Mouse (Mus musculus) kidney, adult 2 months (tissue): ENCODE measurements around the gene Iqsec1. TPM values are rescaled to one million over a fixed set of nuclear protein-coding genes. Genes with fewer than 3 reads are reported as not detected.

Experiments
- DNase-seq: peaks from one replicate; pipeline ENCODE4 v3.0.0; 2021
- H3K27ac ChIP-seq: fragments of 200-500 bp; 2 replicates; pipeline ENCODE4 v1.5.1; 2012; ENCODE audit warnings: low read depth, low read length, control low read depth, inconsistent platforms; ENCODE audit not compliant: insufficient read depth
- H3K27me3 ChIP-seq: fragments of 200-500 bp; replicated peaks from 2 replicates; pipeline ENCODE4 v1.6.1; 2012; ENCODE audit warnings: mild to moderate bottlenecking, moderate library complexity, low read length, inconsistent platforms; ENCODE audit not compliant: control insufficient read depth, insufficient read depth
- H3K36me3 ChIP-seq: fragments of 200-500 bp; 2 replicates; pipeline ENCODE4 v1.6.1; 2012; ENCODE audit warnings: mild to moderate bottlenecking, moderate library complexity, low read length, inconsistent platforms; ENCODE audit not compliant: control insufficient read depth, insufficient read depth
- H3K4me1 ChIP-seq: fragments of 200-500 bp; 2 replicates; pipeline ENCODE4 v1.6.1; 2011; ENCODE audit warnings: low read length; ENCODE audit not compliant: control insufficient read depth, insufficient read depth
- H3K4me3 ChIP-seq: fragments of 200-500 bp; 2 replicates; pipeline ENCODE4 v1.5.1; 2011; ENCODE audit warnings: mild to moderate bottlenecking, low read depth, low read length, control low read depth; ENCODE audit not compliant: insufficient read depth
- CTCF ChIP-seq: fragments of 200-500 bp; conservative IDR thresholded peaks from 2 replicates; pipeline ENCODE4 v1.5.1; 2011; ENCODE audit warnings: low read depth, mild to moderate bottlenecking, control low read depth, low read length, moderate library complexity, mixed read lengths; ENCODE audit not compliant: insufficient read depth, insufficient read length
- POLR2A ChIP-seq: fragments of 200-500 bp; IDR thresholded peaks from one replicate; pipeline ENCODE4 v1.6.1; 2011; ENCODE audit warnings: low read depth, low read length, control low read depth
- WGBS: fragments of 180-500 bp; shearing (Covaris S2); methylation state at CpG from one replicate; pipeline ENCODE4 v1.1.7; 2018; 5-methylcytosine and 5-hydroxymethylcytosine counted together
- polyA plus RNA-seq: library from polyadenylated mRNA; depleted of rRNA; stranded (reverse); fragments of >200 nt; gene quantifications from 2 replicates; pipeline ENCODE4 v1.2.3, GENCODE M21; 2012

Iqsec1 gene
- polyA plus RNA-seq, 1 experiment = 149 TPM

DNA sequence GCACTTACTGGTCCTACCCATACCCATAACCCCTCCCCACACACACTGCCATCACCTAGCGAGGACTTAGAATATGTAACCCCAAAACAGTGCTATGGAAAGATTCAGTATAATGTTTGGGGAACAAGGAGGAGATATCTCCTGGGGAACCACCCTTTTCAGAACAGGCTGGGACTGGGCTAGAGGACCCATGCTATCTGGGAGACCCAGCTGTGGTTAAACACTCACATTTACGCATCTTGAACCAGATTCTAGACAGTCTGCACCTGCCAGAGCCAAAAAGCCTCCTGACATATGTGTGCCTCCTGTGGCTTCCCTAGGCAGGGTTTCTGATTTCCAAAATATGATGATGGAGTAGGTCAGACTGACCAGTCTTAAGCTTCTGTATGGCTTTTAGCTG is 287.7 kb downstream of the Iqsec1 start:
- Histone ChIP-seq H3K4me1 (peaks cover 41% of the 10 kb centered on the region), H3K4me3 (no peak overlapping the region), H3K27me3 (no peaks in the 10 kb centered on the region), H3K27ac (no peak overlapping the region), H3K36me3 (no peaks in the 10 kb centered on the region)
- no peak for DNase-seq
- WGBS = 87% methylated on average over 2 of the region's 2 CpGs
- TF ChIP-seq CTCF (no peak), POLR2A (no peak)

DNA sequence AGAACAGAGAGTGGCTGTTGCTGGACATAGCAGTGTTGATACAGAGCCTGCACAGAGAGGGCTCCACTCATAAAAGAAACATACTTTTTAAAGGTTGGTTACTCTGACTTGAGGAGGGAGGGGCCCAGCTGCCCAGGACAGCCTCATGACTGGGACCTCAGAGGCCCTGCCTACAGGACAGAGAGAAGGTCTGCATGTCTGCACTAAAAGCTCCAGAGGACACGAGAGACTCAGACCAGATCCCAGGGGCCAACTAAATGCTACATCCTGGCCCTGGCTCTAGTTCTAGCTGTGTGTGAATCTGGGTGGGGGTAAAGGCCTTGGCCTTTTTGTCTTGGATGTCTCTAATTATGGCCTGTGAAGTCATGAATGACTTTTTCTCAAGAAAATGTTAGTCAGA is 288.4 kb downstream of the Iqsec1 start:
- TF ChIP-seq POLR2A = no peak
- TF ChIP-seq CTCF = no peak
- H3K4me3 ChIP-seq = no peak overlapping the region

DNA sequence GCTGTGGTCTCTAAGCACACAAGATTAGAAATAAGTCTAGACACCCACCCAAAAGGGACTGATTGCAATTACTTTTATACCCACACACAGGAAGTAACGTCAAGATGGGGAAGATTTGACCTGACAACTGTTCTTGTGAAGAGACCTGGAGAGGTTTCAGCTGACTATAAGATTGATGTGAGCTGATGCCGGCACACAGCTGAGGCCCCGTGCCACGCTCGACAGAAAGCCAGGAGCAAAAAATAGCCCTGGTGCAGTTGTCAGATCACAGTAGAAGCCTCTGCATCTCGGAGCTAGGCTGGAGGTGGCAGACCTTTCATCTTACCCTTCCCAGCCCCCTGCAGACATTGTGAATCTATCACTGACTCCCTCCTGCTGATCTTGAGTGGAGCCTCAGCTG is 289.6 kb downstream of the Iqsec1 start:
- no peak for DNase-seq
- TF ChIP-seq POLR2A (no peak), CTCF (no peak)
- Histone ChIP-seq H3K36me3 (no peaks in the 10 kb centered on the region), H3K27ac (no peak overlapping the region), H3K4me3 (no peak overlapping the region), H3K27me3 (no peaks in the 10 kb centered on the region), H3K4me1 (peaks cover 29% of the 10 kb centered on the region)
- whole genome bisulfite sequencing = 62% methylated on average over 6 of the region's 6 CpGs

More for the DNA sequence above, 288.4 kb downstream of the Iqsec1 start:
- H3K4me1 ChIP-seq = peaks cover 40% of the 10 kb centered on the region
- DNase-seq = no peak
- no peaks in the 10 kb centered on the region for H3K27me3 ChIP-seq
- H3K36me3 ChIP-seq = no peaks in the 10 kb centered on the region
- 33% methylated on average over 1 of the region's 1 CpGs for WGBS
- H3K27ac ChIP-seq = no peak overlapping the region

DNA sequence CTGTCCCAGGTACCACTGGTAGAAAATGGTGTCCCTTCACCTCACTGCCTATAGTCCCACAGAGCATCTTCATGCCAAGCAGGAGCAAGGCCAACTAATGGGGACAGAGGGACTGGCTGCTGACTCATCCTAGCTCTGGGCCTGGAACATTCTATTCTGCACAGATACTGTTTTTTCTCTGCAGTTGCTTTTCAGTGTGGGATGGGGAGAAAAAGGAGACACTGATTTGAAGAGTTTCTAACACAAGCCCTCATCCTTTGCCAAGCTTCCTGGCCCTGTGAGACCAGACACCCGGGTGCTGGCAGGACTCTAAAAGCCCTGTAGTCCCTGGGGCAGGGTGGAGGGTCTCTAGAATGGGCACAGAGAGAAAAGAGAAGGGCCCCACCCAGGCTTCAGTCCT is 292.7 kb downstream of the Iqsec1 start:
- no peak overlapping the region for H3K4me3 ChIP-seq
- H3K27me3 ChIP-seq = no peaks in the 10 kb centered on the region
- no peak for DNase-seq
- no peak overlapping the region for H3K27ac ChIP-seq
- H3K36me3 ChIP-seq = no peaks in the 10 kb centered on the region
- TF ChIP-seq CTCF = no peak
- TF ChIP-seq POLR2A = no peak
- no peaks in the 10 kb centered on the region for H3K4me1 ChIP-seq
- 70% methylated on average over 1 of the region's 1 CpGs for WGBS

DNA sequence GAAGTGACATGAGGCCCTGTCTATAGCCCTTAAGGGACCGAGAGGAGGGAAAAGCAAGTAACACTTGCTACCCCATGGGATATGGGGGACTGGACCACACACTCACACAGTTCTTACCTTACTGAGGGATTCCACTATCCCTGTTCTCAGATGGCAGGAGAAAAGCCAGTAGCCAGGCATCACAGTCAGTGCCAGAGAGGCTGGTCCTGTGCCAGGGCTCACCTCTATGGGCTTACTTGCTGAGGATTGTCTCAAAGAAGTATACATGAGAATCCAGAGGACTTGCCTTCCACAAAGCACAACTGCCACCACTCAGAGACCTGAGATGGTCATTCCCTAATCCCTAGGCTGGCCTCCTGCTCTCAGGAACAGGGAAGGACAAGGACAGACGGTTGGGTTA is 296.1 kb downstream of the Iqsec1 start:
- peaks cover 2% of the 10 kb centered on the region; the same call in 1 of the 2 replicates for H3K36me3 ChIP-seq
- 96% methylated on average over 2 of the region's 2 CpGs for WGBS
- H3K4me3 ChIP-seq = no peak overlapping the region
- no peak for TF ChIP-seq POLR2A
- no peak for TF ChIP-seq CTCF
- DNase-seq = no peak
- H3K27ac ChIP-seq = no peak overlapping the region
- no peaks in the 10 kb centered on the region for H3K27me3 ChIP-seq
- no peaks in the 10 kb centered on the region for H3K4me1 ChIP-seq

DNA sequence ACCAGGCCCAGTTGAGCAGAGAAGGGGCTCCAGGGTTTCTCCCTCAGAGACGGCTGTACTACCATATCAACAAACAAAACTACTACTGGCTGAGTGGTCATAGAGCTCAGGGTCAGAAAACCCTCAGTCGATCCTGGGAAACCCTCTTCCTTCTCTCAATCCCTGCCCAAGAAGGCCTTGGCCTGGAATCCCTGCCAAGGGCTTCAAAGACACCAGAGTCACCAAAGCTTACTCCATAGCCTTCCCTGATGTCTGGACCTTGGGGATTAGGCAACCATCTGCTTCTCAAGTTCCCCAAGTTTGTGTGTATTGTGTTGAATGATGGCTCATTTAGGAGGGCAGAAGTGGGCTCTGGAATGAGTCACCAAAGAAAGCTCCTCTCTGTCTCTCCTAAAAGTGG is 296.6 kb downstream of the Iqsec1 start:
- 75% methylated on average over 2 of the region's 2 CpGs for WGBS
- Histone ChIP-seq H3K4me3 (no peak overlapping the region), H3K4me1 (no peaks in the 10 kb centered on the region), H3K27me3 (no peaks in the 10 kb centered on the region), H3K27ac (no peak overlapping the region), H3K36me3 (peaks cover 2% of the 10 kb centered on the region; the same call in 1 of the 2 replicates)
- DNase-seq = no peak
- TF ChIP-seq POLR2A (no peak), CTCF (no peak)

DNA sequence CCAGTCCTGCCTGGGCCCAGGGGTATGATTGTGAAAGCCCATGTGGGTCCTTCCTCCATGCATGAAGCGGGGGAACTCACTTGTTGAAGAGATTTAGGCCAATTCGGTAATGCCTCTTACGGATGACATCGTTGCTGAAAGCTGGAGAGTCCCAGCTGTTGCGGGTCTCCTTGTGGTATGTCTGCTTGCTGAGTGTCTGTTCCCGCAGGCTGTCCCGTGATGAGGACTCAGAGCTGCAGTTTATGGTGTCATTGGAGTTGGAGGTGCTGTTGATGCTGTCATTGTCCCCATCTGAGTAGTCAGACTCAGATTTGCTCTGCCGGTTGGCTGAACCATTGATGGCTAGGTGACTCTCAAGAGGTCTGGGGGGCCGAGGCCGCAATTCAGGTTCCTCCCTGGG is 299.0 kb downstream of the Iqsec1 start:
- Histone ChIP-seq H3K4me1 (peaks cover 7% of the 10 kb centered on the region; the same call in 1 of the 2 replicates), H3K27ac (0 out of 2 replicates have a peak overlapping the region, but pooled peaks have one; percentile 2), H3K27me3 (no peaks in the 10 kb centered on the region), H3K4me3 (no peak overlapping the region), H3K36me3 (peaks cover 2% of the 10 kb centered on the region; the same call in 1 of the 2 replicates)
- DNase-seq = no peak
- 84% methylated on average over 10 of the region's 10 CpGs for WGBS
- TF ChIP-seq POLR2A = no peak
- TF ChIP-seq CTCF = no peak
